Mouse (Mus musculus) cerebellum, adult 8-10 months (tissue): ENCODE data around the gene Kif5c.

ENCODE experiments used
- DNase-seq: peaks from one replicate; pipeline ENCODE4 v3.0.0; 2022

The Kif5c gene

GRCm38 (mm10) chr2:49676020-49676419 is 56.9 kb downstream of the Kif5c start:
- no peak for DNase-seq

- no peak for DNase-seq
Measured at GRCm38 (mm10) chr2:49678386-49678785, 59.3 kb downstream of the Kif5c start.

- no peak for DNase-seq
Measured at GRCm38 (mm10) chr2:49679135-49679964, 60.3 kb downstream of the Kif5c start.

GRCm38 (mm10) chr2:49682754-49683153 is 63.7 kb downstream of the Kif5c start:
- DNase-seq: no peak

GRCm38 (mm10) chr2:49684808-49685207 is 65.7 kb downstream of the Kif5c start:
- DNase-seq: no peak

- DNase-seq: no peak
Measured at GRCm38 (mm10) chr2:49690421-49690826, 71.3 kb downstream of the Kif5c start.

- DNase-seq: no peak
Measured at GRCm38 (mm10) chr2:49691441-49691840, 72.3 kb downstream of the Kif5c start.

GRCm38 (mm10) chr2:49694727-49695126 is 75.6 kb downstream of the Kif5c start:
- DNase-seq: no peak

- no peak for DNase-seq
Measured at GRCm38 (mm10) chr2:49695461-49695860, 76.4 kb downstream of the Kif5c start.

- no peak for DNase-seq
Measured at GRCm38 (mm10) chr2:49698851-49699250, 79.8 kb downstream of the Kif5c start.

- DNase-seq: no peak
Measured at GRCm38 (mm10) chr2:49700176-49700971, 81.3 kb downstream of the Kif5c start.

DNA sequence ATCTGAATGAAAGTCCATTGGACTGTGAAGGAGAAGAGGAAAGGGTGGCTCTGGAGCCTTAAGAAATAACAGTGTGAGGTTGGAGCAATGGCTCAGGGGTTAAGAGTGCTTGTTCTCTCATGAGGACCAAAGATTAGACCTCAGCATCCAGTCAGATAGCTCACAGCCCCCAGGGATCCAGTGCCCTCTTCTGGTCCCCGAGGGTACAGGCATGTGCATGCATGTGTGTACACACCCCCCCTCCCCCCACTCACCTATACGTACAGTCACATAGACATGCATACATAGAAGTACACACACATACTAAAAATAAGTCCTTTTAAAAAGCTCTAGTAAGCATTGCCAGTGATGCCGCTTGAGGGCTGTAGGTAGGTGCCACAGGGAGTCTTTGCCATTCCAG is 91.1 kb downstream of the Kif5c start:
- no peak for DNase-seq

DNA sequence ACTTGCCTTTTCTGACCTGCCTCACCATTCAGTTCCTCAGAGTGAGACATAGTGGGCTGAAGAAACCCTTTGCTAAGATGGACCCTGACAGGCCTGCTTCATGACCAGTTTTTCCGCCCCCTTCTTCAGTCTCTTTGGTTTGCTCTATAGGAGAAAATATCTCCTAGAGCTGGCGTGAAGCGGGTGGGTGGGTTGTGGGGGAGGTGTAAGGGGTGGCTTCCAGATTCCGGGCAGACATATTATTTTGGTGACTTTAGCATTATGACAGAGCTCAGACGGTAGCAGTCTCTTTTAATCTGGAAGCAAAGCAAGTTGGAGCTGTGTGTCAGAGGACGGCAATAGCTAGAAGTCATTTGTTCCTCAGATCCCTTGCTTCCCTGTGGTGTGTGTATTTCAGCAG is 92.6 kb downstream of the Kif5c start:
- no peak for DNase-seq

DNA sequence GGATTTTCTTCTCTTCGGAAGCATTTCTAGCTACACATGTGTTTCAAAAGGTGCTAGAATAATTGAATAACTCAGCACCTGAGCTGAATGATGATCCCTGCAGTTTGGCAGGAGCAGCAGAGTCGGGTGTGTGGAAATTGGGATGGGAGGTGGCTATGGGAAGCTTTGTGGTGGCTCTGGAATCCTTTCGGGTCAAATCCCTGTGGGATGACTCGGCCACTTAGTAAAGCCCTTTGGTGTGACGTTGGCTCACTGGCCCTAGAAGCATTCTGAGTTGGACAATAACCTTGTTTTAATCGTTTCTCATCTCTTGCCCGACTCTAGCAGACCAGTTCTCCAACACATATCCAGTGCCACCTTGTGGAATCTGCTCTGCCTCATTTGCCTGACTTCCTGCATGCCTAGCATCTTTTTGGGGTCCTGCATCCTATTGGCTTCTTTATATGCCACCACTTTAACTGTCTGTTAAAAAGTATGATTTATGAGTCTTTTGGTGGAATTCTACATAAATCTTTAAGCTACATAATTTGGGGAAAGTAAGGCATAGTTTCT is 93.3 kb downstream of the Kif5c start:
- no peak for DNase-seq

DNA sequence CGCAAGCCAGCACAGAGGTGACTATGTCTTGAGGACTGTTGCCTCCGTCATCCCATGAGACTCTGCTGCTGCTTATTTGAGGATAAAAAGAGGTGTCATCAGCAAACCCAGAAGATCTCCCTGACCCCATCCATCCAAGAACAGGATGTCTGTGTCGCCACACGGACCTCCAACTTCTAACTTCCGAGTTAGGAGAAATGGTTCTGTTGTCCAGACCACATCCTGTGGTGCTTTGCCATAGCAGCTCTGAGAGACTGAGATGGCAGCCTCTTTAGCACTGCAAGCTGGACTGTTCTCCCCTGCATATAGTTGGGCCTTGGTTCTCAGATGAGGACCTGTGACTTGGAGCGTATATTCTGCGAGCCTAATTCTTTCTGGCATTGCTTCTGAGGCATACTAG is 97.4 kb downstream of the Kif5c start:
- DNase-seq: no peak

DNA sequence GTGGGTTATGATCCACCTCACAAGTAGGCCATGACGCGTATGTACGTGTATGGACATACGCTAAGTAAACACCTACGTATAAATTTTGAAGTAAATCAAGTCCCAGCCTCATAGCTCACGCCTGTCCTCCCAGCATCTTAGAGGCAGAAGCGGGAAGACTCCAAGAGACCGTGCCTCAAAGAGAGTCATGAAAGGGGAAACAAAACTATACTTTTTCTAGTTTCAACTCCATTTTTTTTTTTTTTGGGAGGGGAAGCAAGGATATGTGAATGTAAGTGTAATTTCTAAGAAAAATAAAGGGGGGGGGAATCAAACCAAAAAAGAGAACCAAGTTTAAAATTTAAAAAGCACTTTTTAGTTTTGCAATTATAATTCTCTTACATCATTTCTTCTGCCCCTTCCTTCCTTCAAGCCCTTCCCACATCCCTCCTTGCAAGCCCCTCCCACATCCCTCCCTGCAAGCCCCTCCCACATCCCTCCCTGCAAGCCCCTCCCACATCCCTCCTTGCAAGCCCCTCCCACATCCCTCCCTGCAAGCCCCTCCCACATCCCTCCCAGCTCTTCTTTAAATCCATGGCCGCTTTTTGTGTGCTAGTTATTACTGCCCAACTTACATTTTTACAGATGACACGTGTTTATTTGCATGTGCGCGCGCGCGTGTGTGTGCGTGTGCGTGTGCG is 98.5 kb downstream of the Kif5c start:
- no peak for DNase-seq

DNA sequence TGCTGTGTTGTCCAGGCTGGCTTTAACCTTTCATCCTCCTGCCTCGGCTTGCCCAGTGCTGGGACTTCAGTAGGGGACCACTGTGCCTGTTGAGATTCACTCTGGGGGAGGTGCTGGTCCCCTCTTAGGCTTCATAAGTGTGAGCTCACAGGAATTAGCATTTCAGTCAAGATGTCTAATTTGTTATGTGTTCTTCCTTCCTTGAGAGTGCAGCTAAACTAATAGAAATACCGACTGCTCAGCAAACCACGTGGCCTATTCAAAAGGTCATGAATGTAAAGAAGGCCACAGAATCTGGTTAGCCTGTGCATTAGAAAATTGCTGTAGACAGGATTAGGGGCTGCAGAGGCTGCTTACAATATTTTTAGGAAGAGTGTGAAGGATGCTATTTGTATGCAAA is 99.4 kb downstream of the Kif5c start:
- no peak for DNase-seq

GRCm38 (mm10) chr2:49718935-49719850 is 100.1 kb downstream of the Kif5c start:
- no peak for DNase-seq

DNA sequence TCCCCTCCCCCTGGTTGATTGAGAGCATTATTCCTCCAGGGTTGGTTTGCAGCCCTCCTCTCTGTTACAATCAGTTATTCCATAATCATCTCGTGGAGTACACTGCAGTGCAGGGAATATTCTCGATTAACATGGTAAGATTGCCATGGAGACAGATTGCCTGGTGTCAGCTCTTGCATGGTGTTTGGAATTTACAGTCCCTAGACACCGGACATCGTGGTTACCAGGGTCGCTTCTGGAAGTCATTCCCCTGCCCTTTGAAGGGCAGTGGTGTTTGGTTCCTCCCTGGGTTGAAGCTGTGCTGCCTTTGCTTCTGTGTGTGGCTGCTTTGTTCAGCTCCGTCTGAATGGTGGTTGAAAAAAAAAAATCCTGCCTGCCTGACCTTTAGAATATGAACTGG is 100.8 kb downstream of the Kif5c start:
- no peak for DNase-seq

GRCm38 (mm10) chr2:49720343-49720742 is 101.2 kb downstream of the Kif5c start:
- no peak for DNase-seq

DNA sequence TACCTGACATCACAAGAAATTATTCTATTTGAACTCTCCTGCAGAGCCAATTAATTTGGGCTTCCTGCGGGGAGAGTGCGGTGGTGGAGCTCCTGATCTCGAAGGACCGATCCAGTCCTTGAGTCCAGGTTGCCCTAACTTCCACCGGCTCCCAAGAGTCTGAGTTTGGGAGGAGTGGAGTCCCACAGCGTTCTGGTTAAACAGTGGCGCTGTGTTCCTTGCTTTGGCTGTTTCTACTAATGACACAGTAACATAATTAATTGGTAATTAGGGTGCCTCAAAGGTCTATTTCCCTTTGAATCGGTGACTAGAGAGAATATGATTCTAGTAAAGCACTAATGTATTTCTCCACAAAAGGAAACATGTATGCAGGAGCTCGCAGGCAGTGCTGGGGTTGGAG is 103.2 kb downstream of the Kif5c start:
- DNase-seq: no peak

DNA sequence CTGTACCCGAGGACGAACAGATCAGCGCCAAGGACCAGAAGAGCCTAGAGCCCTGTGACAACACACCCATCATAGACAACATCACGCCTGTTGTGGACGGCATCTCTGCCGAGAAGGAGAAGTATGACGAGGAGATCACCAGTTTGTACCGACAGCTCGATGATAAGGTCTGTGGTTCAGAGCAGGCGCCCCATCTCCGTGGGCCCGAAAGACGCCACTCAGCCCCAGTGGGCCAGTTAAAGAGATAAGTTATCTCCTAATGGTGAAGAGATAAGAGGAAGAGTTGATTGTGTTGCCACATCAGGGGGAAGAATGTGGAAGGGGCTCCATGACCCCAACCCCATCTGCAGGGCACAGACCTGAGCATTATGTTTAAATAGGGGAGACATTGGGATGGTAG is 103.9 kb downstream of the Kif5c start:
- DNase-seq: no peak
